Mouse (Mus musculus): ENCODE results near the gene Fgfr2. TPM values are rescaled to one million over a fixed set of nuclear protein-coding genes. Genes with fewer than 3 reads are reported as not detected.

Gene Fgfr2
- polyA plus RNA-seq, 1 experiment: 3.0 TPM

- Histone ChIP-seq H3K36me3 (ENCODE audit: control insufficient read depth, insufficient read depth, low read length) (no peaks in the 10 kb centered on the region), H3K27me3 (ENCODE audit: control insufficient read depth, insufficient read depth, low read length) (no peaks in the 10 kb centered on the region), H3K4me1 (ENCODE audit: control insufficient read depth, insufficient read depth, low read length) (no peaks in the 10 kb centered on the region), H3K4me3 (ENCODE audit: control insufficient read depth, low read depth, low read length) (no peak overlapping the region), H3K27ac (ENCODE audit: control insufficient read depth, insufficient read depth, low read depth, low read length) (no peak overlapping the region)
- TF ChIP-seq CTCF (IDR thresholded peaks at IDR 0.05; ENCODE audit: control insufficient read depth, insufficient read depth, insufficient replicate concordance, low read depth, low read length) (no peak), POLR2A (IDR thresholded peaks at IDR 0.05; ENCODE audit: control insufficient read depth, low read depth, low read length) (no peak)
These were observed 2104.0 kb downstream of the Fgfr2 start for GRCm38 (mm10) chr7:131019181-131019580.

GRCm38 (mm10) chr7:131011901-131012300 is 2111.2 kb downstream of the Fgfr2 start:
- H3K36me3 ChIP-seq (ENCODE audit: control insufficient read depth, insufficient read depth, low read length): no peaks in the 10 kb centered on the region
- H3K27me3 ChIP-seq (ENCODE audit: control insufficient read depth, insufficient read depth, low read length): no peaks in the 10 kb centered on the region
- no peak overlapping the region for H3K27ac ChIP-seq (ENCODE audit: control insufficient read depth, insufficient read depth, low read depth, low read length)
- no peak overlapping the region for H3K4me3 ChIP-seq (ENCODE audit: control insufficient read depth, low read depth, low read length)
- no peaks in the 10 kb centered on the region for H3K4me1 ChIP-seq (ENCODE audit: control insufficient read depth, insufficient read depth, low read length)
- TF ChIP-seq POLR2A (IDR thresholded peaks at IDR 0.05; ENCODE audit: control insufficient read depth, low read depth, low read length): no peak
- no peak for TF ChIP-seq CTCF (IDR thresholded peaks at IDR 0.05; ENCODE audit: control insufficient read depth, insufficient read depth, insufficient replicate concordance, low read depth, low read length)

GRCm38 (mm10) chr7:131009178-131009577 is 2114.0 kb downstream of the Fgfr2 start:
- H3K27me3 ChIP-seq (ENCODE audit: control insufficient read depth, insufficient read depth, low read length): no peaks in the 10 kb centered on the region
- no peaks in the 10 kb centered on the region for H3K36me3 ChIP-seq (ENCODE audit: control insufficient read depth, insufficient read depth, low read length)
- H3K4me1 ChIP-seq (ENCODE audit: control insufficient read depth, insufficient read depth, low read length): no peaks in the 10 kb centered on the region
- H3K4me3 ChIP-seq (ENCODE audit: control insufficient read depth, low read depth, low read length): no peak overlapping the region
- no peak overlapping the region for H3K27ac ChIP-seq (ENCODE audit: control insufficient read depth, insufficient read depth, low read depth, low read length)
- no peak for TF ChIP-seq CTCF (IDR thresholded peaks at IDR 0.05; ENCODE audit: control insufficient read depth, insufficient read depth, insufficient replicate concordance, low read depth, low read length)
- no peak for TF ChIP-seq POLR2A (IDR thresholded peaks at IDR 0.05; ENCODE audit: control insufficient read depth, low read depth, low read length)

- Histone ChIP-seq H3K27ac (ENCODE audit: control insufficient read depth, insufficient read depth, low read depth, low read length) (no peak overlapping the region), H3K27me3 (ENCODE audit: control insufficient read depth, insufficient read depth, low read length) (no peaks in the 10 kb centered on the region), H3K4me3 (ENCODE audit: control insufficient read depth, low read depth, low read length) (no peak overlapping the region), H3K36me3 (ENCODE audit: control insufficient read depth, insufficient read depth, low read length) (no peaks in the 10 kb centered on the region), H3K4me1 (ENCODE audit: control insufficient read depth, insufficient read depth, low read length) (no peaks in the 10 kb centered on the region)
- TF ChIP-seq CTCF (IDR thresholded peaks at IDR 0.05; ENCODE audit: control insufficient read depth, insufficient read depth, insufficient replicate concordance, low read depth, low read length) (no peak), POLR2A (IDR thresholded peaks at IDR 0.05; ENCODE audit: control insufficient read depth, low read depth, low read length) (no peak)
These were observed 2115.9 kb downstream of the Fgfr2 start for GRCm38 (mm10) chr7:131007221-131007620.

- Histone ChIP-seq H3K36me3 (ENCODE audit: control insufficient read depth, insufficient read depth, low read length) (no peaks in the 10 kb centered on the region), H3K27me3 (ENCODE audit: control insufficient read depth, insufficient read depth, low read length) (no peaks in the 10 kb centered on the region), H3K27ac (ENCODE audit: control insufficient read depth, insufficient read depth, low read depth, low read length) (no peak overlapping the region), H3K4me3 (ENCODE audit: control insufficient read depth, low read depth, low read length) (no peak overlapping the region), H3K4me1 (ENCODE audit: control insufficient read depth, insufficient read depth, low read length) (no peaks in the 10 kb centered on the region)
- TF ChIP-seq CTCF (IDR thresholded peaks at IDR 0.05; ENCODE audit: control insufficient read depth, insufficient read depth, insufficient replicate concordance, low read depth, low read length): no peak
- TF ChIP-seq POLR2A (IDR thresholded peaks at IDR 0.05; ENCODE audit: control insufficient read depth, low read depth, low read length): no peak
These were observed 2119.1 kb downstream of the Fgfr2 start for GRCm38 (mm10) chr7:131004071-131004470.

GRCm38 (mm10) chr7:131001976-131002726 is 2121.0 kb downstream of the Fgfr2 start:
- Histone ChIP-seq H3K4me1 (ENCODE audit: control insufficient read depth, insufficient read depth, low read length) (no peaks in the 10 kb centered on the region), H3K27me3 (ENCODE audit: control insufficient read depth, insufficient read depth, low read length) (no peaks in the 10 kb centered on the region), H3K27ac (ENCODE audit: control insufficient read depth, insufficient read depth, low read depth, low read length) (no peak overlapping the region), H3K36me3 (ENCODE audit: control insufficient read depth, insufficient read depth, low read length) (no peaks in the 10 kb centered on the region), H3K4me3 (ENCODE audit: control insufficient read depth, low read depth, low read length) (no peak overlapping the region)
- TF ChIP-seq POLR2A (IDR thresholded peaks at IDR 0.05; ENCODE audit: control insufficient read depth, low read depth, low read length) (no peak), CTCF (IDR thresholded peaks at IDR 0.05; ENCODE audit: control insufficient read depth, insufficient read depth, insufficient replicate concordance, low read depth, low read length) (no peak)

GRCm38 (mm10) chr7:130993907-130994306 is 2129.2 kb downstream of the Fgfr2 start:
- TF ChIP-seq POLR2A (IDR thresholded peaks at IDR 0.05; ENCODE audit: control insufficient read depth, low read depth, low read length) (no peak), CTCF (IDR thresholded peaks at IDR 0.05; ENCODE audit: control insufficient read depth, insufficient read depth, insufficient replicate concordance, low read depth, low read length) (peak; percentile 18; the same call in 1 of the 2 replicates)
- H3K27me3 ChIP-seq (ENCODE audit: control insufficient read depth, insufficient read depth, low read length): no peaks in the 10 kb centered on the region
- no peaks in the 10 kb centered on the region for H3K36me3 ChIP-seq (ENCODE audit: control insufficient read depth, insufficient read depth, low read length)
- no peak overlapping the region for H3K4me3 ChIP-seq (ENCODE audit: control insufficient read depth, low read depth, low read length)
- peaks cover 7% of the 10 kb centered on the region for H3K4me1 ChIP-seq (ENCODE audit: control insufficient read depth, insufficient read depth, low read length)
- no peak overlapping the region for H3K27ac ChIP-seq (ENCODE audit: control insufficient read depth, insufficient read depth, low read depth, low read length)
